Mouse (Mus musculus): ENCODE results near the gene Tmem63a.

DNA sequence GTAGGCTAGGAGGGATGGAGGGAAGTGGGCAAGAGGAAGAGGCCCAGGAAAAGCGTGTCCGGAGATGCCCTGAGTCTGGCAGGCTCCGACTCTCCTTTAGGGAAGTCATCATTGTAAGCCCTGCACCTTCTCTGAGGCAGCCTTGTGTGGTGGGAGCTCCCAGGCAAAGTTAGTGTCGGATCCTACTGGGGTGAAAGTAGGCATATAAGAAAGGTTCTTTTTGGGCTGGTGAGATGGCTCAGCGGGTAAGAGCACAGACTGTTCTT lies 37.4 kb upstream of the Tmem63a start:
- TF ChIP-seq MAFK (IDR thresholded peaks at IDR 0.05; ENCODE audit: insufficient read depth, low read depth, low read length) (no peak), ZC3H11A (IDR thresholded peaks at IDR 0.05; ENCODE audit: borderline replicate concordance, low read depth, low read length) (no peak), HCFC1 (IDR thresholded peaks at IDR 0.05; ENCODE audit: borderline replicate concordance, insufficient read depth, low read length) (no peak), ZNF384 (IDR thresholded peaks at IDR 0.05; ENCODE audit: low read depth, low read length) (no peak)

Data from ES-E14 (cell line).